Mouse (Mus musculus) spleen, adult 2 months (tissue): ENCODE measurements at regions not wholly inside any gene's neighbourhood (a gene's known extent, or its start where the extent isn't known, plus 50 kb on each side); places are given as distances from the start of the nearest gene placed in this dataset.

Experiments
- CTCF ChIP-seq: fragments of 200-500 bp; IDR thresholded peaks from 2 replicates; pipeline ENCODE4 v1.5.1; 2011; ENCODE audit warnings: mild to moderate bottlenecking, inconsistent platforms; ENCODE audit not compliant: insufficient read depth, insufficient read length, insufficient replicate concordance; ENCODE audit errors: extremely low read depth
- POLR2A ChIP-seq: fragments of 200-500 bp; IDR thresholded peaks from 2 replicates; pipeline ENCODE4 v1.6.1; 2011; ENCODE audit warnings: low read depth, low read length, inconsistent platforms

DNA sequence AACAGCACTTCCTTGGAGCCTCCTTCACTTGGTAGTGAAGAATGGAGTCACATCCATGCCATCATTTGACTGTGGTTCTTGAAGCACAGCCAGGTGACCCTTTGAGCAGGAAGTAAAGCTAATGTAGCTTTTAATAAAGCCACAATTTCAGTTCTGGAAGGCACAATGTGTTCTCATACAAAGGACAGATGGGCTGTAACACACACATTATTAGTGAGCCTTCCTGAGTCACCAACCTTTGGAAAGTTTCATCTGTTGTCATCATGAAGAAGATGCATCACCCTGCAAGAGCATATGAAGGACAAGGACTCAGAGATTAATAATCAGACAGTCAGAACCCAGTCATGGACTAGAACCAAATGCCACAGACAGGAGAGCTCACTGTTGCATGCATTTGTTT is 221.6 kb downstream of the Spry2 start:
- no peak for TF ChIP-seq CTCF
- TF ChIP-seq POLR2A, result no peak
